Mouse (Mus musculus) kidney, embryonic 16.5 days (tissue): ENCODE measurements around the gene Cdkn2d. TPM values are rescaled to one million over a fixed set of nuclear protein-coding genes. Genes with fewer than 3 reads are reported as not detected.

Experiments
- ATAC-seq: fragments of 200-750 bp; cut with Nextera tagmentation; 2 replicates; pipeline ENCODE4 v1.8.0; 2017; ENCODE audit warnings: moderate TSS enrichment; ENCODE audit not compliant: low FRiP score, low TSS enrichment
- H3K27ac ChIP-seq: fragments of 300-500 bp; sonication (generic); 2 replicates; pipeline ENCODE4 v1.5.1; 2014; ENCODE audit warnings: low read length
- H3K27me3 ChIP-seq: fragments of 300-500 bp; sonication (generic); 2 replicates; pipeline ENCODE4 v1.6.1; 2014; ENCODE audit warnings: low read length, control low read depth, mixed read lengths; ENCODE audit not compliant: insufficient read depth
- H3K36me3 ChIP-seq: fragments of 300-500 bp; sonication (generic); 2 replicates; pipeline ENCODE4 v1.6.1; 2014; ENCODE audit warnings: low read length, control low read depth, mixed read lengths; ENCODE audit not compliant: insufficient read depth
- H3K4me1 ChIP-seq: fragments of 300-500 bp; sonication (generic); 2 replicates; pipeline ENCODE4 v1.6.1; 2014; ENCODE audit warnings: low read length, control low read depth, mixed read lengths; ENCODE audit not compliant: insufficient read depth
- H3K4me2 ChIP-seq: fragments of 300-500 bp; sonication (generic); replicated peaks from 2 replicates; pipeline ENCODE4 v1.6.1; 2014; ENCODE audit warnings: low read depth, low read length
- H3K4me3 ChIP-seq: fragments of 300-500 bp; sonication (generic); 2 replicates; pipeline ENCODE4 v1.5.1; 2014; ENCODE audit warnings: mild to moderate bottlenecking, low read length
- H3K9ac ChIP-seq: fragments of 300-500 bp; sonication (generic); replicated peaks from 2 replicates; pipeline ENCODE4 v1.6.1; 2014; ENCODE audit warnings: low read length
- H3K9me3 ChIP-seq: fragments of 300-500 bp; sonication (generic); 2 replicates; pipeline ENCODE4 v1.6.1; 2016; ENCODE audit warnings: low read length, control low read depth
- WGBS: fragments of 180-500 bp; shearing (Covaris S2); extraction: QIAGEN DNeasy Blood & Tissue Kit; methylation state at CpG from one replicate; pipeline ENCODE4 v1.1.7; 2014; 5-methylcytosine and 5-hydroxymethylcytosine counted together
- polyA plus RNA-seq: library from polyadenylated mRNA; unstranded; fragments of >200 nt; fragmentation: Nextera tagmentation; extraction: Ambion mirVana; gene quantifications from 2 replicates; pipeline ENCODE4 v1.2.1, GENCODE M21; 2015

The Cdkn2d gene
- polyA plus RNA-seq, 1 experiment from 2014 or later: 50.9 TPM

GRCm38 (mm10) chr9:21239465-21239848 lies 51.8 kb downstream of the Cdkn2d start:
- Histone ChIP-seq H3K4me2 (peak overlapping the region; percentile 72), H3K36me3 (peaks cover 10% of the 10 kb centered on the region), H3K9me3 (no peaks in the 10 kb centered on the region), H3K27ac (peak overlapping the region; percentile 91; the same call in 1 of the 2 replicates), H3K27me3 (peaks cover 20% of the 10 kb centered on the region), H3K4me1 (peaks cover 25% of the 10 kb centered on the region), H3K4me3 (peak overlapping the region; percentile 84), H3K9ac (peak overlapping the region; percentile 93)
- 34% methylated on average over 4 of the region's 4 CpGs for WGBS
- no peak for ATAC-seq

GRCm38 (mm10) chr9:21238733-21239464 lies 52.3 kb downstream of the Cdkn2d start, which contains the start of gene Keap1:
Keap1 (minus strand) TSS chr9:21239361.
- peaks cover 20% of the 10 kb centered on the region for H3K4me1 ChIP-seq
- peak within 1 kb of the TSS; percentile 84 for H3K4me3 ChIP-seq
- peak; percentile 90 for ATAC-seq
- WGBS: under 1% methylated on average over 63 of the region's 90 CpGs
- H3K9ac ChIP-seq: peak within 1 kb of the TSS; percentile 93
- H3K4me2 ChIP-seq: peak within 1 kb of the TSS; percentile 72
- H3K27ac ChIP-seq: peak within 1 kb of the TSS; percentile 91
- peaks cover 14% of the 10 kb centered on the region for H3K27me3 ChIP-seq
- H3K9me3 ChIP-seq: no peaks in the 10 kb centered on the region
- H3K36me3 ChIP-seq: peaks cover 16% of the 10 kb centered on the region

Other genes starting within 250 kb of the Cdkn2d start
- 0.59 and 0.64 TPM in 2 replicates for gene Zglp1, start 224.3 kb downstream of the Cdkn2d start, polyA plus RNA-seq
- gene Gm49373, start 218.3 kb downstream of the Cdkn2d start, polyA plus RNA-seq: 0.77 and 0.84 TPM in 2 replicates
- gene Fdx1l, start 217.8 kb downstream of the Cdkn2d start, polyA plus RNA-seq: 56.1 and 65.7 TPM in 2 replicates
- gene Gm38431, start 199.4 kb downstream of the Cdkn2d start, polyA plus RNA-seq: 2.1 and 3.7 TPM in 2 replicates
- 66.8 and 78.7 TPM in 2 replicates for gene Raver1, start 199.4 kb downstream of the Cdkn2d start, polyA plus RNA-seq
- gene Tyk2, start 160.2 kb downstream of the Cdkn2d start, polyA plus RNA-seq: 16.1 and 16.3 TPM in 2 replicates
- gene Cdc37, start 141.4 kb downstream of the Cdkn2d start, polyA plus RNA-seq: 359 and 386 TPM in 2 replicates
- gene Pde4a, start 125.7 kb downstream of the Cdkn2d start, polyA plus RNA-seq: 14.3 and 15.3 TPM in 2 replicates
- 67.4 and 68.1 TPM in 2 replicates for gene Keap1, start 52.0 kb downstream of the Cdkn2d start, polyA plus RNA-seq
- gene S1pr5, start 43.0 kb downstream of the Cdkn2d start, polyA plus RNA-seq: 0.13 and 0.14 TPM in 2 replicates
- gene Atg4d, start 26.1 kb downstream of the Cdkn2d start, polyA plus RNA-seq: 58.7 and 64.1 TPM in 2 replicates
- gene Kri1, start 3.4 kb downstream of the Cdkn2d start, polyA plus RNA-seq: 14.6 and 20.0 TPM in 2 replicates
- 45.2 and 48.9 TPM in 2 replicates for gene Ap1m2, start 20.9 kb upstream of the Cdkn2d start, polyA plus RNA-seq
- gene Slc44a2, start 29.3 kb upstream of the Cdkn2d start, polyA plus RNA-seq: 116 and 122 TPM in 2 replicates
- gene Ilf3, start 76.5 kb upstream of the Cdkn2d start, polyA plus RNA-seq: 208 and 220 TPM in 2 replicates
- gene Qtrt1, start 120.4 kb upstream of the Cdkn2d start, polyA plus RNA-seq: 62.8 and 64.5 TPM in 2 replicates
- gene Dnm2, start 133.5 kb upstream of the Cdkn2d start, polyA plus RNA-seq: 85.7 and 92.4 TPM in 2 replicates
- gene Tmed1, start 218.8 kb upstream of the Cdkn2d start, polyA plus RNA-seq: 147 and 151 TPM in 2 replicates
- gene AB124611, start 234.8 kb upstream of the Cdkn2d start, polyA plus RNA-seq: 3.5 and 4.5 TPM in 2 replicates